Mouse (Mus musculus): ENCODE data around the gene Pla2g16.

DNA sequence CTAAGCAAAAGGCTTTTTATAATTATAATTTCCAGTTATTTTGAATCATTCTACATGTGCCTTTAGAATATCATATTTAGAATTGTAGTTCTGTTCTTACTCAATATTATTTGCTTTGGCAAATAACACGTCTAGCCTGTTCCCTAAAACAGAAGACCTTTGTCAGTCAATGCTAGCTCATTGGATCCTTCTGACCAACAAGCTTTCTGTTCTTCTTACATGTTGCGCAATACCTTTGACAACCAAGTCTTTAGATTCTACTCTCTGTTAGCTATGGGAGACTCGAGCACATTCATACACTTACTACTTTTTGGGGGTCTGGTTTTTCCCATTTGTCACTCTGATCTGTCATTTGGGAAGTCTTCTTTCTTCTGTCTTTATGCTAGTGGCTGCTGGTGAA lies 35.6 kb upstream of the Pla2g16 start:
- TF ChIP-seq POLR2A (IDR thresholded peaks at IDR 0.05; ENCODE audit: control insufficient read depth, low read depth, low read length) (no peak), CTCF (IDR thresholded peaks at IDR 0.05; ENCODE audit: control insufficient read depth, insufficient read depth, insufficient replicate concordance, low read depth, low read length) (no peak)
